Mouse (Mus musculus) yolk sac, embryonic 10.5 days (tissue): ENCODE data around the gene Exoc3l2.

Experiments used
- DNase-seq: peaks from one replicate; pipeline ENCODE4 v3.0.0-alpha.2; 2017; ENCODE audit warnings: low spot score

Gene Exoc3l2

GRCm38 (mm10) chr7:19523017-19523756 lies 60.1 kb downstream of the Exoc3l2 start:
- DNase-seq = no peak

- DNase-seq = no peak
Observed at GRCm38 (mm10) chr7:19523757-19524419, 60.8 kb downstream of the Exoc3l2 start.

- DNase-seq = no peak
Observed at GRCm38 (mm10) chr7:19524420-19525104, 61.4 kb downstream of the Exoc3l2 start.

- DNase-seq = no peak
Observed at GRCm38 (mm10) chr7:19525105-19525481, 62.0 kb downstream of the Exoc3l2 start.

GRCm38 (mm10) chr7:19531077-19531476 lies 67.9 kb downstream of the Exoc3l2 start:
- DNase-seq = no peak

GRCm38 (mm10) chr7:19532240-19532639 lies 69.1 kb downstream of the Exoc3l2 start:
- no peak for DNase-seq

- DNase-seq = no peak
Observed at GRCm38 (mm10) chr7:19534676-19535075, 71.5 kb downstream of the Exoc3l2 start.

- no peak for DNase-seq
Observed at GRCm38 (mm10) chr7:19540771-19541566, 77.8 kb downstream of the Exoc3l2 start.

GRCm38 (mm10) chr7:19541681-19542154 lies 78.6 kb downstream of the Exoc3l2 start:
- no peak for DNase-seq

- DNase-seq = no peak
Observed at GRCm38 (mm10) chr7:19542155-19542691, 79.1 kb downstream of the Exoc3l2 start.

- no peak for DNase-seq
Observed at GRCm38 (mm10) chr7:19543584-19543983, 80.5 kb downstream of the Exoc3l2 start.

- DNase-seq = no peak
Observed at GRCm38 (mm10) chr7:19546007-19546406, 82.9 kb downstream of the Exoc3l2 start.
